In the genomic region with DNA sequence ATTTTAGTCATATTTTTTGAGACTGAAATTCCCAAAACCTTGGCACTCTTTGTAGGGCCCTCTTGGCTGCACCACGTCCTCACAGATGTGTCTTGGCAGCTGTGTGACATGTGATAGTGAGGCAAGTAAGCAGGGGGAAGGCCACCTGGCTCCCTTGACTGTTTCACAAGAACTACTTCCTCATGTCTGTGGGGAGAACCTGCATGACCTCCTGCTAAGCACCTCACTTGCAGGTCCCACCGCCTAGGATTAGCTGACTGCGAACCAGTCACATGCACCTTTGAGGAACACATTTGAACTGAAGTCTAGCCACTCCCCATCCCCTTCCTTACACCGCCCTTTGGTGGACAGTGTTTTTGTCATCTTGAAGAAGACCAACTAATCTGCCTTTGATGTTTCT, we compare ENCODE assay signal across 18 mouse cellular contexts. TPM values are rescaled to one million over a fixed set of nuclear protein-coding genes. Genes with fewer than 3 reads are reported as not detected.
DNase-seq lines count a peak whose midpoint lies in the region; ATAC-seq lines count a peak whose summit lies in the region.
"Had no signal": no experiment of that assay in that cellular context is flagged by ENCODE, and none has a peak within 500 bp of the region (broad histone marks: within the 10 kb centered on the region; RNA-seq: fewer than 3 reads in every experiment).

No protein-coding gene starts in this region.

- peak; percentile 17 to 24 for DNase-seq in thymus, adult 18-20 months
- peak; percentile 30 for DNase-seq in yolk sac, embryonic 10.5 days (ENCODE audit: low spot score)
- DNase-seq in lung, postnatal 14 days, result no peak
- DNase-seq in left cerebral cortex, adult 11 months (ENCODE audit: low spot score), result no peak
- DNase-seq: adrenal gland, postnatal 36 days; cerebellum, adult 2 months; heart, postnatal 4 days; liver; lung, adult 2 months had no signal

- ATAC-seq in granulocyte monocyte progenitor cell, adult 5-6 weeks (replicated peaks; ENCODE audit: poor library complexity, severe bottlenecking), result peak; percentile 95
- 0 out of 2 replicates have a peak, but pooled peaks have one; percentile 13 for ATAC-seq in monocyte, adult 5-6 weeks (replicated peaks; ENCODE audit: insufficient number of reproducible peaks, low FRiP score, low TSS enrichment, poor library complexity, severe bottlenecking)
- ATAC-seq in kidney, embryonic 15.5 days (replicated peaks; ENCODE audit: low FRiP score), result no peak
- ATAC-seq: forebrain, embryonic 16.5 days; midbrain, embryonic 15.5 days; Patski had no signal

- H3K4me1 ChIP-seq in kidney, embryonic 15.5 days, result no peaks in the 10 kb centered on the region
- H3K4me1 ChIP-seq: heart, embryonic 12.5 days; midbrain, embryonic 15.5 days had no signal

- no peak overlapping the region for H3K27ac ChIP-seq in kidney, embryonic 15.5 days
- H3K27ac ChIP-seq: embryonic facial prominence, embryonic 13.5 days; macrophage; midbrain, embryonic 15.5 days had no signal

- no peak overlapping the region for H3K4me3 ChIP-seq in kidney, embryonic 15.5 days (replicated peaks)
- H3K4me3 ChIP-seq: embryonic facial prominence, embryonic 13.5 days; heart, embryonic 12.5 days; midbrain, embryonic 15.5 days had no signal

- WGBS in kidney, embryonic 15.5 days, result 77% methylated on average over 4 of the region's 4 CpGs

- no peaks in the 10 kb centered on the region for H3K36me3 ChIP-seq in kidney, embryonic 15.5 days
- H3K36me3 ChIP-seq: embryonic facial prominence, embryonic 13.5 days; heart, embryonic 12.5 days; midbrain, embryonic 15.5 days had no signal

- no peak overlapping the region for H3K4me2 ChIP-seq in kidney, embryonic 15.5 days
- H3K4me2 ChIP-seq: embryonic facial prominence, embryonic 13.5 days; heart, embryonic 12.5 days; midbrain, embryonic 15.5 days had no signal

- H3K9ac ChIP-seq in kidney, embryonic 15.5 days, result no peak overlapping the region
- H3K9ac ChIP-seq: embryonic facial prominence, embryonic 13.5 days; heart, embryonic 12.5 days; midbrain, embryonic 15.5 days had no signal

- H3K9me3 ChIP-seq in kidney, embryonic 15.5 days (replicated peaks), result no peaks in the 10 kb centered on the region
- H3K9me3 ChIP-seq: embryonic facial prominence, embryonic 13.5 days; heart, embryonic 12.5 days; midbrain, embryonic 15.5 days had no signal

- H3K27me3 ChIP-seq in kidney, embryonic 15.5 days, result no peaks in the 10 kb centered on the region
- H3K27me3 ChIP-seq: embryonic facial prominence, embryonic 13.5 days; heart, embryonic 12.5 days; midbrain, embryonic 15.5 days; Patski had no signal

RNA-seq across cellular contexts. Expression of a gene that starts 40.2 kb away (rescaled TPM):
- 20.0 and 25.7 TPM in 2 replicates for total RNA-seq in granulocyte monocyte progenitor cell, adult 5-6 weeks (2014; fragmentation: Nextera tagmentation)
- total RNA-seq in granulocyte monocyte progenitor cell, adult 5-6 weeks (2017), result 45.0 and 51.7 TPM in 2 replicates
- total RNA-seq in monocyte, adult 5-6 weeks (2017), result 63.7 to 79.6 TPM (median 66.8 TPM) in 3 replicates
- 47.9 and 48.5 TPM in 2 replicates for polyA plus RNA-seq in kidney, embryonic 15.5 days (2015; fragmentation: Nextera tagmentation; extraction: Ambion mirVana)

Comparison
In these comparisons a context has a peak if more than half of its experiments do, and no peak if none do; other contexts are left out.
1. DNase-seq: peak in thymus, adult 18-20 months (2 of 2) and yolk sac, embryonic 10.5 days (single experiment); none in lung, postnatal 14 days (single experiment) and left cerebral cortex, adult 11 months (single experiment).